Mouse (Mus musculus) frontal cortex, postnatal 25 days (tissue): ENCODE results near the gene Zfp593.

Source experiments
- DNase-seq, 2 experiments: peaks; one replicate each; pipeline ENCODE4 v3.0.0; 2022; ENCODE audit warnings: low spot score in 2 of 2

The Zfp593 gene

DNA sequence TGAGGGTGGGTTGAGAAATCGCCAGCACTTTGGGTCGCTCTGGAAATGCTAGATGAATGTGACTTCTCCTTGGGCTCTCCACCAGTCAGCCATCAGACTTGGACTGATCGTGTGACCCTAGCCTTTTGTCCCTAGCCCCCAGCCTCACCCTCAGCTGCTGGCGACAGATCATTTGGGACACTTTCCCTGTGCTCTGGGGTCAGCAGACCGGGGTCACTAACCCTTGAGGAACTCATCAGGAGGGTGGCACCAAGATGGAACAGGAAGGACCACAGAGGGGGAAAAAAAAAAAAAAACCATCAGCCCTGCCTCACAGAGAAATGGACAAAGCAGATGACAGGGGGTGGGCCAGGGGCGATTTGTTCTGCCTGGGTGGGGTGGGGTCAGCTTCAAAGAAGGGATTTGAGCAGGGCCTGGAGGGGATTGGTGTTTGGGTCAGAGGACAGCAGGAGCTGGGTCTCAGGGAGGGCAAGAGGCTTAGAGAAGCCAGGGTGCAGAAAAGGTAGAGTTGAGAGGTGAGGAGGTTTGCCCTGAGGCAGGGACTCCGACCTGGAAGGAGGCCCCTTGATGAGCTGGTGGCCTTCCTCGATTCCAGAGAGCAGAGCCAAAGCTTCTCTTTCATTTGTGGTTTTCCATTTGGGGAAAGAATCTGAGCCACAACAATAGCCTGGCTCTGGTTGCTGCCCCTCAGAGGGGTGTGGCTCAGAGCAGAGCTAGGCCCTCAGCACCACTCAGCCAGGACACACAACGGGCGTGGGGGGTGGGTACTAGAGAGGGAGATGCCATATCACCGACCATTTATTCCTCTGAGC is 12.0 kb upstream of the Zfp593 start:
- no peak for DNase-seq

DNA sequence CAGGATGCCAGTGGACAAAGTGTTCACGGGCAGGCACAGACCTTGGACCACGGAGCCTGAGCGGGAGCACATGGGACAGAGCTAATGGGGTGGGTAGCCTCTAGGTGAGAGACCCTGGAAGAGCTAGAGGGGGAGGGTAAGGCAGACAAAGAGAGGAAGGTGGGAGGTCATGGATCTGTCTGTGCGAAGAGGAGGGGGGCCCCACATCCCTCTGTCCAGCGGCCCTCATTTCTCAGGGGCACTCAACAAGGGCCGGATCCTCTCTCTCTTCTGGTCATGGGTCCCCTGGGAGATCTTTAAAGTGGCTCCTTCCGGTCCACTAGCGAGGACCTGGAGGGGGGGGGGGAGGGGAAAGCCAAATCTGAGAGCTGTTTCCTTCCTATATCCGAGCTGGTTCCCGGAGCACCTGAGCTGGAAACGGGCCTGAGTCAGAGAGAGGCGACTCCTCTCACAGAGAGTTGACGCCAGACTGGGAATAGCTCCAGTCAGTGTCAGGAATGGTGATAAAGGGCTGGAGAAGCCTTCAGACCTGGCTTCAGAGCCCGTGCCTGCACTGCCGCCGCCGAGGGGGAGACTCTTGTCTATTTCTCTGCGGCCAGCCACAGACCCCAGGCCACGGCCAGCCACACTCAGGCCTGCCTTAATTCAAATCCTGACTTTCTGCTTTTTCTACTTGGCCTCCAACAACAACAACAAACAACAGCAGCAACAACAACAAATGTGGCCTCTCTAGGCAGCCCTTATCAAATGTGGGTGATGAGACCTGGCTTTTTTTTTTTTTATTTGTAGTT is 11.2 kb upstream of the Zfp593 start:
- no peak for DNase-seq

DNA sequence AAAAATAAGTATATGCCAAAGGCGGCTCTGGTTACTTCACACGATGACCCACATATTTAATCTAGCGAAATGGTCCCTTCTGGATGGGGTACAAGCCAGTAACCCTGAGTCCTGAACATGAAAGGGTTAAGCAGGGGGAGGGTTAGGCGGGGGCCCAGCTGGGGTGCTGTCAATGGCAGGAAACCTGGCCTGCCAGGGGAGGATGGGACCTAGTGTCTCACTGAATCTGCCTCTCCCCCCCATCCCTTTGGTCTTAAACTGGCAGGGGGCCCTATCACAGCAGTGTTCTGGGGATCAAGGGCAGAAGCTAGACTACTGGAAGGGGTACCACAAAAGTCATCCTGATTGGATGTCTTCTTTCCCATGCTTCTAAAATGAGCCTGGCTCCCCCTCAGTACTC is 10.5 kb upstream of the Zfp593 start:
- no peak for DNase-seq

DNA sequence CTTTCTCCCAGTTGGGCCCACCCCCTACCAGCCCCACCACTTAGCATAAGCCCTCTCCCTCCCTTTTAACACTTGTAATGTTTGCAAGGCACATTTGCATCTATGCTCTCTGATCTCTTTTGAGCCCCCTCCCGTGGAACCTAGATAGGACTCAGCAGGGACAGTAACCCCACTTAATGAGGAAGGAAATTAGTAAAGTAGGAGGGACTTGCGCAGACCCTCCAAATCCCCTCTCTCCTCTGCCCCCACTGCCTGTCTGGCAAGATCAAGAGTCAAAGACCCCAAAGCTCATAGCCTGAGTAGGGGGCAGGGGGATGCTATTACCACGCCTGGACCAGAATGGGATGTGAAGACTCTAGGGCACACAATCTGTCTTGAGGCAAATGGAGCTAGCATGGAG is 9.4 kb upstream of the Zfp593 start:
- no peak for DNase-seq

DNA sequence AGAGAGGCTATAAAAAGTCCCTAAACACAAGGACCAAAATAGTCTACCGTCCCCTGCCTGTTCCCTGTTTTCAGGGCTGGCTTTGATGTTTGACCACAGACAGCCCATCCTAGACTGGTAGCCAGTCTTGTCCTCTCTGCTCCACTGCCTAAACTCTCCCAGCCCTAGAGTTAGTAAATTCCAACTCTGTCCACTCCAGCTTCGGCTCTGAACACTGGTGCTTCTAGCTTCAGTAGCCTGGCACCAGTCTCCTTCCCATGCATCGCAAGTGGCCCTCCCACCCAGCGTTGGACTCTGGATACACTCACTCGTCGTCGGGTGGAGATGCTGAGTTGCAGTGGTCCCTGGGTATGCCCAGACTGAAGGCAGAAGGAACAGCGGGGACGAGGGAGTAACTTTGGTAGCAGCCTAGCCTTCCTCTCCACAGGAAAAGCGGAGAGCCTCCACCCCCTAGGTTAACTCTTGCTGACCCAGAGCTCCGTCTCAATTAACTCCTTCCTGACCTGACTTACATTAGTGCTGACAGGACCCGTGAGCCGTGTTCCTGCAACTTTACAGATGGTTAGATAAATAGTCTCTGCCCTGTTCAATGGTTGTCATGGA is 8.4 kb upstream of the Zfp593 start, which contains the start of gene Grrp1:
Gene Grrp1 (minus strand): TSS at position 385 of the 603 bp plus-strand sequence.
- DNase-seq = no peak

DNA sequence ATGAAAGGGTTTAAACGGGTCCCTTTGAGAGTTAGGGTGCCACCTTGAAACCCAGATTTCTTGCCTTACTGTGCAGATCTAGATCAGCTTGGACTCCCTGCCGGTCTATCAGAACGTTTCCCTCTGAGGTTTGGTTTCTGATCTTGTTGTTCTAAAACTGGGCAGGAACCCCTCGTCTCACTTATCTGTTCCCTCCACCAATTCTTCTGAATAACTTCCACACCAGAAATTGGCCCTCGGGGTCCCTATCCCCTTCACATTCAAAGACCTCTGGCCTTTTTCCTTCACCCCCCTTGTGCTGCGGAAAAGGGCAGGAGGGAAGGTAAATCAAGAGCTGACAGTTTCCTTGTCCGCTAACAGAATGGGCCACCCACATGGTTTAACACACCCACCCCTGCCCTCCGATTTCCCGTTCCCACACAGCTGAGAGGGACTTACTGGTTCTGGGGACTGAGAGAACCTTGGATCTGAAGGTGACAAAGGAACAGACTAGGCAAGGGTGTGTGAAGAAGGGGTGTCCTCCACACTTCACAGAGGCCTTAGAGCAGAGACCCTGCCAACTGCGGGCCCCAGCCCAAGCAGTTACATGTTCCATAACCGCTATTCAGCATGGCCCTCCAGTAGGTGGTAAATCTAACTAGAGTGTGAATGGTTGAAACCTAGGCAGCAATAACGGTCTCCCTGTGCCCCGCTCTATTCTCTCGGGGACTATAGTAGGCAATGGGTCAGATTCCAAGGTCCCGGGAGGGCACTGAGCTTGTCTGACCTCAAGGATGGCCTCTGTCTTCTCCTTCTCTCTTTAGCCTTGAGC is 7.7 kb upstream of the Zfp593 start:
- DNase-seq = no peak

DNA sequence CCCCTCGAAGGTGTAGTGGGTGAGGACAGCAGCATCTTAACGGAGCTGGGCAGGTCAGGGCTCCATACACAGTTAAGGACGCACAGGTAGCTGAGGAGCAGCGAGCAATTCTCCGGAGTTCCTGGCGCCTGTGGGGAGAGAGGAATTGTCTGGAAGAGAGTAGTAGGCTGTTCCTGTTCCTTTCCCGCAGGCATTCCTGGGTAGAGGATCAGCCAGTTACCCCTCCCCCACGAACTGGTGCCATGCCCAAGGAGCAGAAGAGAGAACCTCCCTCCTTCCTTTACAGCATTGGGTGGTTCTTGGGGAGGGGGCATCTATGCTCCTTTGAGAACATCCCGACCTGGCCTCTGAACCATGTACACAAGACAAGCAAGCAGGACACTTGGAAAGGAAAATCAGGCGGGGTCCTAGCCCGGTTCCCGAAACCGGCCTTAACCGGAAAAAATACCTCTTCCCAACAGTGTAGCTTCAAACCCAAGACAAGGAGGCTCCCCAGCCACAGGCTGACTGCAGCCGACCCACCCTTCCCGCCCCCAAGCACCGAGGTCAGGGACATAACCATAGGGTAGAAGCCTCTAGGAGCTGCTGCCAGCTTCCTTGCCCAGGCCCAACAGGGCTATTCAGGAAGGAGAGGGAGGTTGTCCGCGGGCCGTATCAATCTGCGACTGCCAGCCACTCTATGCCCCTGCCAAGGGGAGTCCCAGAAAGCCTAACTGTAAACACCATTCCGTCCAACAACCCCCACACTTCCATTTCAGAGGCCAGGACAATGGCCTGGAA is 6.9 kb upstream of the Zfp593 start:
- DNase-seq = no peak

DNA sequence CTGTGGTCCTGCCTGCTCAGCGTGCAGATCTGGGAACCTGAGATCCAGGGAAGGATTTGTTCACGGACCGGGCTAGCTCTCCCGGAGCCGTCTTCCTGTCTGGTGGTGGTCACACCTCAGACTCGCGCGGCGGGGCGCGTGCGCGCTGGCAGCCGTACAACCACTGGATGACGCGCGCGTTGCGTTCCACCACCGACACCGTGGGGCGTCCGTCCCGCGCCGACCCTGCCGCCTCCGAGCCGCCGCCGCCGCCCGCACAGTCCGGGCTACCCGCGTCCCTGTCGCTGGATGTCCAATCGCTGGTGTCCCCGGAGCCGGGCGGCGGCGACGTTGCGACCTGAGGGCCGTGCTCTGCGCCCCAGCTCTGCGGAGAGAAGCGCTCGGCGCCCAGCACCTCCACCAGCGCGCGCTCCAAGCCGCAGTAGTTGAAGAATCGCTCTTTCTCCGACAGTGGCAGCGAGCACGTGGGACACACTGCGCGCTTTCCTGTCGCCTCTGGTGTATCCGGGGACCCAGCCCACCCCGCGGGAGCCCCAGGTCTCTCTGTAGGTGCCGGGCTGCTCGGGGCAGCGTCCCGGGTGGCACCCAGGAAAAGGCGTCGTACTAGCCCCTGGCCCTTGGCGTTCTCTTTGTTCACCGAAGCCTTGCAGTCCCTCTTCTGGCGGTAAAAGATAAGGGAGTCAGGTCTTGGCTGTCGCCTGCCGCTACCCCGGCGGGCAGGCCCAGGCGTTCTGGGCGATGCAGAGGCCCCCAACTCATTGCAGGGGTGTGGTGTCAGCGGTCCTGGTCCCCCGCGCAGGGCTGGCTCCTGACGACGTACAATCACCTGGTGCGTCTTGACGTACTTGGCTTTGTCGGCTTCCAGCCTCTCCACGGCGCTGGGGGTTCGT is 6.1 kb upstream of the Zfp593 start:
- no peak for DNase-seq

DNA sequence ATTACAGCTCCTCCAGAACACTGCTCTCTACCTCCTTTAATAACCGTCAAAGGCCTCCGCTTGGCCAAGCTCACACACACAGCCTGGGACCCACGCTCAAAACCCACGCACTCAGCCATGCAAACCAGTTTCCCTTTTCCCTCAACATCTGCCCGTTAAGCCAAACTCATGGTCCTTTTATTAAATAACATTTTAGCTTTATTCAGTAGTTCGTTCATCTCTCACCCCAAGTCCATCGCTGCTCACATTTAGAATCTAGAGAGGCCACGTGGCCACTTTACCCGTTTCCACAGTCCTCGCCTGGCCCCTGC is 5.5 kb upstream of the Zfp593 start:
- no peak for DNase-seq

DNA sequence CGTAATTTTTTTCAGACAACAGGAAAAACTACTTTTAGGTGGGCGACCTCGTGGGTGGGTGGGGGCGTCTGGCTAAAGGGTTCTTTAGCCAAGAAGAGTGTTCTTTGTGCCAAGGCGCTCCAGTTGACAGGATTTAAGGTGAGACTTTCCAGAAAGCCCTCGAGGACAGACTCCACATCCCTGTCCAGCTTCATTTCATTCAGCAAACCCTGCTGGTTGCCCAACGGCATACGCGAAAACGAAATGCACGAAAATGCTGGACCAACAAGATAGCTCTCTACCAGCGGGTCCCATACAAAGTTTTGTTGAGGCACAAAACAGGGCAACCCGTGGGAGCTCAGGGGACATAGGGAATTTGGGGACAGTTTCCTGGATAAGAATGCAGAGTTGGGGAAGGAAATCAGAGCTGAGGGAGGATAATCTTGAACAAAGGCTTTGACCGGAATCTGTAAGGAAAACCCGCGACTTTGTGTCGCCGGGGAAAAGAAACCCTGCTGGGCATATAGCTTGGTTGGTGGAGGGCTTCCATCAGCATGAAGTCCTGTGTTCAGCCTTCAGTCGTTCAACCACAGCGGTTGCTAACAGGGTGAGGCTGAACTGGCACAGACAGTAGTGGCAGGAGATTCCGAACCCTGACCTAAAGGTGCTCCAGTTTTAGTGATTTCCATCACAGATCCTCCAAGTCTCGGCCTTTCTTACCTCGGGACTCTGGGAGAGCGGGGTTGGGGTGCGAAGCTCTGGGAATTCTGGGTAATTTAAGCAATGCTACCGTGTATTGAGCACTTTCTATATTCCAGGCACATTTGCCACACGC is 4.9 kb upstream of the Zfp593 start:
- DNase-seq = no peak

DNA sequence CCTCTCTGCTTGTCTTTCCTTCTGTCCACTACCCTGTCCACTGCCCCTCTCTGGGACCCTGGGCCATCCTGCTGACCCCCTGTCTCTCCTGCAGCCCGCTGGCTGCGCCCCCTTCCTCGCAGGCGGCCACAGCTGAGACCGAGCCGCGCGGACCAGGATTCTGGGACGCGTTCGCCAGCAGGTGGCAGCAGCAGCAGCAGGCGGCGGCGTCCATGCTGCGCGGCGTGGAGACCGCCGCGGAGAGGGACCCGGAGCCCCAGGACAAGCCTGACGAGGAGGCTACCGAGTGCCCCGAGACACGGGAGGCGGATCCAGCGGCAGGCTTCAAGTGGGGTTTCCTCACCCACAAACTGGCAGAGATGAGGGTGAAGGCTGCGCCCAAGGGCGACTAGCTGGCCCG is 4.3 kb upstream of the Zfp593 start:
- DNase-seq = peak; percentile 54

DNA sequence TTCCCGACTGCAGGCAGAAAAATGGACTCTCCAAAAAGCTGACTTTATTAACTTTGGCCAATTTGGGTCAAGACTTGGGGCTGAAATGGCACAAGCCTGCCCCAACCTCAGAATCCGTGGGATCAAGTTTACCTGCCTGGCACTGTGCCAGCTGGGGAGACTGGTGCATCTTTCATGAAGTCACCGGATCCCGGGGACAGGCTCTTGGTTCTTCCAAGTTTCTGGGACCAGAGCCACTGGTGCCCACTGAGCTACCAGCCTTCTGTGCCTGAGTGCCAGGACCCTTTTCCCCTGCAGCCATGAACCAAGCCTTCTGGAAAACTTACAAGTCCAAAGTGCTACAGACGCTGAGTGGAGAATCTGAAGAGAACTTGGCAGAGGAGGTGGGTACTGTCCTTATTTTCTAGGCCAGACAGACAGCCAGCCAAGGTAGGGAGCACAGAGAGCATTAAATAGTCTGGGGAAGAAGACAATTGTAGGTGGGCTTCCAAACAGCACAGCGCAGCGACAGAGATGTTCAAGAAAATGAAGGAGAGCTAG is 1.4 kb upstream of the Zfp593 start, which contains the start of gene Gm30191:
Gene Gm30191 (plus strand): TSS at position 217 of the 540 bp plus-strand sequence.
- DNase-seq = no peak

DNA sequence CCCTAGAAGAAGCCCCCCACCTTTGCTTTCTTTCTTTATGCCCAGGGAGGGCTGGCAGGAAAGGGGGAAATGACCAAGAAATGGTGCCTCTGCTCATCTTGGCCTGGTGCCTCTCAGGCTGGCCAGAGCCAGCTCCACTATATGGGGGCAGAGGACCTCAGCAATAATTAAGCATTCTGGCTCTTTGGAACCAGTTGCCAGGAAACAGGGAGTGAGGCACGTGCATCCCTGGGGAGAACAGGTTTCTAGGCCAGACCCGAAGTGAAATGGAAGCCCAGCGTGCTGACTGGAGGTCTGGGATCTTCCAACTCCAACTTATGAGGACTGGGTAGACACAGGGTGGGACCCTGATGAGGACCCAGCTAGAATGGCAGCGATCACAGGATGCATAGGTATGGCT is 864 bp upstream of the Zfp593 start:
- DNase-seq = no peak

DNA sequence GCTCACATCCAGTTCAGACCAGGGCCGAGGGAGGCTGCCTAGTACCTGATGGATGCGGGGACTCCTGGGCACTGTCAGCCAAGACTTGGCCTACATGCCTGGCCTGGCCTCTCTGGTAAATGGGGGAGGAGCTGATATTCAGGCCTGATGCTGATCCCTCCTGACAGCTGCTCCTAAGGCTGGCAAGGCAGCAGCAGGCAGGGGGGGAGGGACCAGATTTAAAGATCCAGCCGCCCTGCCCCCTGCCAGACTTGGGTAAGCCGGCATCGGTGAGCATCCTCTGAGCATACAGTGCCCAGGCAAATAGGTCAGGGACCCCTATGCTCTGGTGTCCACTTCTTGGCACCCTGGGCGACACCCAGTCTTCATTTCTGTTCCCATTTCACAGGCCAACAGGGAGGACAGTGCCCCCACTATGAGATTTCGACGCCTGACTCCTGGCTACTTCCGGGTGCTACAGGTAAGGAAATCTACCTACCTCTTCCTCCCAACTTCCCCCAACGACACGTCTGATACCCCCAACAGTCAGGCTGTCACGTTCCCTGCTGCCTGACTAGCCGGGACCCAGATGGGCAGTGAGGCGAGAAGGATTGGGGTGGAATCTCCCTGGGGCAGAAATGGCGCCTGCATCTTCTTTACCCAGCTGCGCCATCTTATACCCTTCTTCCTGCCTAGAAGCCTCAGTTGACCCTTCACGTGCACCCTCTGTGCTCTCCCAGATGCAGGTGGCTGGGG is 1.7 kb downstream of the Zfp593 start, which contains the start of gene E130218I03Rik:
Gene E130218I03Rik (plus strand): TSS at position 147 of the 735 bp plus-strand sequence.
- no peak for DNase-seq

DNA sequence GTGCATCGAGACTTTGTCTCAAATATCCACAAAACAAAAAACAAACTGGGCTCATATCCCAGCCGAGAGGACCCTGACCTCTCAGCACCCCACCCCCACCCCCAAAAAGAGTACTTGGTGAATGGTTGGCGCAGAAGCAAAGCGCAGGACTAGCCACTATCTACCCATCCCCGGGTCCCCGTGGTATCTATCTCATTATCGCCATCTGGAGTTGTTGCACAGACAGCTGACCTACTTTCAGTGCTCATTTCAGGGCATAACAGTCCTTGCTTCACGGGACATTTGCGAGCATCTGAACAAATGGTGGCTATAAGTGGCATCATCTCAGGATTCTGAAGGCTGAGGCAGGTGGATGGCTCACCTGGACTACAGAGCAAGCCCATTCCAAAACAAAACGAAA is 6.7 kb downstream of the Zfp593 start:
- no peak for DNase-seq

DNA sequence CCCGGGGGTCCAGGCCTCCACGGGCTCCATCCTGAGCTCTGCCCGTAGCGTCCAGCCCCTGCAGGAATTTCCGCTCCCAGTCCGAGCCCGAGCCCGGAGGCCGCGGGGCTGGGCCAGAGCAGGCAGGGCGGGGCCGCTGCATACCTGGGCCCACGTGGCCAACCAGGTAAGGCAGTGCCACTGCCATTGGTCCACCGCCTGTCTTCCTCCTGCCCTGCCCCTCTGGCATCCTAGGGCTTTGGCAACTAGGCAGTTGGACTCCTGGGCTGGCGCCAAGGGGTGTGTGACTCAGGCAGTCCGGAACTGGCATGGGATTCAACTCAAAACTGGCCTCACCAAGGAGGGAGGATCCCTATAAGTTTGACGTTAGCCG is 7.1 kb downstream of the Zfp593 start, which contains the start of gene Cnksr1:
Gene Cnksr1 (minus strand): TSS at position 121 of the 373 bp plus-strand sequence.
- no peak for DNase-seq

DNA sequence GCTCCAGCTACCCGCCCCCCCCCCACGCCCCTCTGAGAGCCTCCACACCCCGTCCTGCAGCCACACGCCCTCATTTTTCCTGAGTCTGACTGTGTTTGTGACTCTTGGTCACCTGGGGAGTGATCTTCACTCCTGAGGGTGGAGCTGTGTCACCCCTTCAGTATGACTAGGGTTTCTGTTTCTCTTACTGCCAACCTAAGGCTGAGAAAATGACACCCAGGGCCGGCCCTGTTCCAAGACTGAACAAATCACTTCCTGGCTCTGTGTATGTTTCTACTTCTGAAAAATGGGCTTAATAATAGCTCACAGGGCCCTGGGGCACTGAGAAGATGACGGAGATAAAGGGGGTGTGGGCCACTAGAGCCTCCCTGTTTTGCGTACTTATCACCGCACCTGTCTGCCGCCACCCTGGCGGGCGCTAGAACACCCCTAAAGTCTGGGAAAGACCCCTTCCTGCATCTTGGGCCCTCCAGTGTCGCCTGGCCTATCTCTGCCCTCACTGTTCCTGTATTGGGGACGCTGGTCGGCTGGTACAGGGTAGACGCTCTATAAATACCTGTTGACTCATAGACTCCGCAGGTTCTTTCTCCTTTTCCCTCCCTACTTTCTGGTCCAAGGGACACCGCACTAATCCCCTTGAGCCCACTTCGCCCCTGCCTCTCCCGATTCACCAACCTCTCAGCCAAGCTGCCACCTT is 7.7 kb downstream of the Zfp593 start:
- DNase-seq = no peak
